Mouse (Mus musculus) liver, postnatal 0 days (tissue): ENCODE measurements around the gene Polr1c.

Experiments used
- CTCF ChIP-seq: sonication (generic); IDR thresholded peaks from 2 replicates; pipeline ENCODE4 v1.5.1; 2016; ENCODE audit warnings: antibody characterized with exemption, low read depth
- EP300 ChIP-seq: IDR thresholded peaks from 2 replicates; pipeline ENCODE4 v1.6.1; 2016; ENCODE audit warnings: antibody characterized with exemption, low read depth, mild to moderate bottlenecking

DNA sequence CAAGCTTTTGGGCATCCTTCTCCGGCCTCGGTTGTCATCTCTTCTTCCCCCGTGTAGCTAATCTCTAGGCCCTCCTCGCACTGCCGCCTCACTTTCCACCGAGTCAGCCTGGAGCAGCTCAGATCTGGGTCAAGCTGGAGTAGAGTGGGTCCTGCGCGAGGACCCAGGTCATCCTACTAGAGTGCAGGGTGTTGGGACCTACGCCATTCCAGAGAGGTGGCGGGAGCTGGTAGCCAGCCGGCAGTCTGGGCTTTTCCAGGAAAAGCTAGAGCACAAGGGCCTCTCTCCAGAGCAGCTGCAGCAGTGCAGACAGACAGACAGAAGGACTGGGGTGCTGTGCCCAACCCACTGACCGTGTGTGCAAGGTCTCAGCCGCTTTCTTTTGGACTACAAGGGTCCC lies 5.6 kb downstream of the Polr1c start:
- no peak for TF ChIP-seq CTCF
- TF ChIP-seq EP300, result no peak
